Mouse (Mus musculus) lung, postnatal 36 days (tissue): ENCODE data around the gene Shf.

ENCODE experiments used
- DNase-seq: peaks from one replicate; pipeline ENCODE4 v3.0.0; 2022; ENCODE audit warnings: mixed read lengths

Gene Shf

DNA sequence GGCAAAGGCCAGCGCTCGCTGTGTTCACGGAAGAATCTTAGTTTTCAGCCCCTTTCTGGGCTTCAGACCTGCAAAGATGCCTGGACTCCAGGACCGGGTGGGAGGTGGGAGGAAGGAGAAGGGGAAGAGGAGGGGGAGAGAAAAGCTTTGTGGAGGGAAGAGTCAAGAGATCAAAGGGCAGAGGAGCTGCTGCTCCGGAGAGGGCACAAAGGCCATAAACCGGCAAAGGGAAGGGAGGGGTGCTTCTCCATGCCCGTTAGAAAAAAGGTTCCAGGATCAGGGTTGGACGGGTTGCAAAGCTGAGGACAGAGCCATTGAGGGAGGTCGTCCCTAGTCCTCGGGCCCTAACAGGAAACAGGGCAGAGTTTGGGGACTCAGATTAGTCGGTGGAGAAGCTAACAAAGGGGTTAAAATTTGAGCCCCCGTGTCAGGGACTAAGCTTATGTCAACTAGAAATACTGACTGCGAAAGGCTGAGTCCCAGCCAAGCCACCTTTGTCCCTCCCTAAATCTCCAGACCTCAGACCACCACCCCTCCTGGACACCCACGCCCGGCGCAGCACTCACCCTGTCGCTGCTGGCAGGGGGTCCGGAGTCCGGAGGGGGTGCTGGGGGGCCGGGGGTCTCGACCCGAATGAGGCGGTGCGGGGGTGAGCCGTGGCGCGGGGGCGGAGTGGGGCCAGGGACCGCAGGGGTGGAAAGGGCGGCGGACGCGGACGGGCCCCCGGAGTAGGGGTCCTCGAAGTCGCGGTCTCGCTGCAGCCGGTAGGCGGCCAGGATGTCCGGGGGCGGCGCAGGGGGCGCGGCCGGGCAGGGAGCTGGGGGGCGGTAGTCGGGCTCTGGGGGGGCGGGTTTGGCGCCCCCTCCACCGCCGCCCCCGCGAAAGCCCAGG is 636 bp downstream of the Shf start:
- DNase-seq, result peak; percentile 23

- no peak for DNase-seq
Observed at GRCm38 (mm10) chr2:122367701-122368080, 1.3 kb downstream of the Shf start.

DNA sequence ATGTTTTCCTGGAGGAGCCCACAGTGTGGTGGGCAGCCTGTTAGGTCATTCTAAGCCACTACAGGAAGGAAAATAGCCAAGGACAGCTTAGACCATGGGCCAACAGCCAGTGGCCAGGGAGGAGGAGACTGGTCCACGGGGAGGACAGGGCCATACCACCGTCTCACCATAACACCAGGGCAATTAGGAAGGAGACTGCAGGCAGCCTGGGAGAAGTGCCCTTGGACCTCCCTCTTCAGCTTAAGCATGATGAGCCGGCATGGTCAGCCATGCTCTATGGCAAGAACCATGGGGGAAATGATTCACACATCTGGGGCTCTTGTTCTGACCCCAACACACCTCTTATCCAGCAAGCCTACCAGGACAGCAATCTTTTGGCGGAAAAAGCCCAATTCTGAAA is 1.8 kb downstream of the Shf start:
- DNase-seq, result no peak

GRCm38 (mm10) chr2:122366706-122367105 is 2.3 kb downstream of the Shf start:
- no peak for DNase-seq

DNA sequence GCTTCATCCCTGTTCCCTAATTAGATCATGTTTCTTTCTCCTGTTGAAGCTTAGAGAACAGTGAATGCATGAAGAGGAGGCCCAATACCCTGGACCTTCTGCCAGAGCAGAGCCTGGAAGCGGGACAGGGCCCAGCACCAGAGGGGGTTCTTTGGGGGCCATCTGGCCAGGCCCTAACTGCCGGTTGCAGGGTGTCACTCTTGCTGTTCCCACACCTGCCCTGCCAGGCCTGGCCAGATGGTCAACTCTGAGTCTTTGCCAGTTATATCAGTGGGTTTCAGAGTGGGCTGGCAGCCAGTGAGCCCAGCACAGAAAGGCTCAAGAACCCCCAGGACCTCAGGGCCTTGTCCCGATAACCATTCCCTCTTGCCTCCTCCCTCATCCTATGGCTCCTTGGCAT is 2.9 kb downstream of the Shf start:
- no peak for DNase-seq

- no peak for DNase-seq
Observed at GRCm38 (mm10) chr2:122365244-122365866, 3.6 kb downstream of the Shf start.

DNA sequence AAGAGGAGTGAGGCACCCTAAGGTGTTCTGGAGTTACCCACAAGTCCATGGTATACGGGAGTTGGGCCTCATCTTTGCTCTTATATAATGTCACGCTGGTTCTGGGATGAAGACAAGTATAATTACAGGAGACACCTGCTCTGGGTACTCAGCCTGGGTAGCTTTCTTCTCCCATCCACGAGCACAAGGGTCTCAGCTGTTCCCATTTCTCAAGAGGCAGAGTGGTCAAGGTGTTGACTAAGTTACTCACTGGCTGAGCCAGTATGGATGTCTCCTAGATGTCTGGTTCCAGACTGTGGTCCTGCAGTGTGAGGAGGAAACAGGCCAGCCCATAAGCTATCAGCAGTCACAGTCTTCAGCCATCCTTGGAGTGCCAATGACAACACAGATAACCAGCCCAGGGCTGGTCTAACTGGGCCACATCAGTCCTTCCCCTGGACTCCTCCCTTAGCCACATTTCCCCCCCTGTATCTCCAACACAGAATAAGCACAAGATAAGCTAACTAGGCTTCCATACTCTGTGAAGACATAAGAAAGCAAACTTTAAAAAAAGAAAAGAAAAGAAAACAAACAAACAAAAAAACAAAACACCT is 4.5 kb downstream of the Shf start:
- DNase-seq, result no peak

GRCm38 (mm10) chr2:122362622-122363523 is 6.1 kb downstream of the Shf start:
- DNase-seq, result no peak

DNA sequence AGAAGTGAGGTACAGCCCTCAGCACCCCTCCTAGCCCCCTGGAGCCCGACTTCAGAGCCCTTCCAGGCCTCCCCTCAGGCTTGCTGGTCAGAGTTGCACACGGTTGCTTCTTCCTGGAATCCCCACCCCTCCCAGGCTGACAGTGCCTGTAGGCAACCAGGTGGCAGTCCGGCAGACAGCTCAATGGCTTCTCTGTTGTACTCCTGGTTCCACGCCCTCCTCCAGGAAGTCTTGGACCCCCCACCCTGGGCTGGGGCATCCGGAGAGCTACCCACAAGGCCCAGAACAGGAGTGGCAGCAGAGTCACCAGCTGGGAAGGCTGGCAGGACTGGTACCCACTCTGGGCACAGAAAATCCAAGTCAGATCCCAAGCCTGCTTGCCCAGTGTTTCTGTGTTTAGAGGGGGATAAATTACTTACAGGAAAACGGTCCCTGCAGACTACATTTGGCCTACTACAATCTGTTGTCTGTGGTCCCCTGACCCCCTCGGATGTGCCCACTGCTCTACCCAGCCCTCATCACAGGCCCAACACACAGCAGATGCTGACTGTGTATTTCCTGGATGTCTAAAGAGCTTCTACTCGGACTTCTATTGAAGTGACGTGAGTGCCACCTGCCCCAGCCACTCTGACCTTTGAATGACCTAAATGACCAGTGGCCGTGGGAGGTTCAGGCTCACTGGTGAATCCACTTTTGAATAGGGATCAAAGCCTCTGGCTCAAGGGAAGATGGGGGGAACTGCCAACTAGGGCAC is 6.9 kb downstream of the Shf start:
- DNase-seq, result no peak

- no peak for DNase-seq
Observed at GRCm38 (mm10) chr2:122361181-122361580, 7.8 kb downstream of the Shf start.

DNA sequence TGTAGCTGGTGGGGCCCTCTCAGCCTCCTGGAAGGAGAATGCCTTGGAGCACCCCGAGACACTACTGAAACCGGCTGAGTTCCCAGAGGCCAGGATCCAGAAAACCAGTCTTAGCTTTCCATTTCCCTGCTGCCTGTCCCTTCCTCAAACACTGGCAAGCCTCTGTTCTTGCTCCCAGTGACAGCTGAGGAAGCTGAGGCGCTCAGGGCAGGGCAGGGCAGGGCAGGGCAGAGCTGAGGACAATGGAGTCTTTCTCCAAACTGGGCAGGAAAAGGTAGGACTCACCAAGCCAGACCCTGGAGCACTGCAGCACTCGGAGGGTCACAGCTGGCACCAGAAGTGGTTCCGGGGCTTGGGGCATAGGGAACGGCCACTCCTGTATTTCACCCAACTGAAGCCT is 8.7 kb downstream of the Shf start:
- DNase-seq, result no peak

DNA sequence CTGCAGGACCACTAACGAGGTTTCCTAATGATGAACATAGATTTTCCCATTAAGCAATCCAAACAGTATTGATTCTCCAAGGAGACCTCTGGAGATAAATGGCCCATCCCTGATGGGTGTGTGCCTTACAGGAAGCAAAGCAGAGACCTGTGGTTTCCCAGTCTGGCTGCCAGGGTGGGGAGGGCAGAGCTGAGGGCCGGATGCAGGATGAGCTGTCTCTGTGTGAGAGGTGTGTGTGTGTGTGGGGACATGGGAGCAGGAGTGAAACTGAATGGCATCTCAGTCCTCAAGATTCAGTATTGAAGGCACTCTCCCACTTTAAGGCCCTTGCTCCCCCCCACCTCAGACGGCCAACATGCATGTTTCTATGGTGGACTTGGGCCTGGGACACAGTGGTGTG is 12.8 kb downstream of the Shf start:
- DNase-seq, result no peak

DNA sequence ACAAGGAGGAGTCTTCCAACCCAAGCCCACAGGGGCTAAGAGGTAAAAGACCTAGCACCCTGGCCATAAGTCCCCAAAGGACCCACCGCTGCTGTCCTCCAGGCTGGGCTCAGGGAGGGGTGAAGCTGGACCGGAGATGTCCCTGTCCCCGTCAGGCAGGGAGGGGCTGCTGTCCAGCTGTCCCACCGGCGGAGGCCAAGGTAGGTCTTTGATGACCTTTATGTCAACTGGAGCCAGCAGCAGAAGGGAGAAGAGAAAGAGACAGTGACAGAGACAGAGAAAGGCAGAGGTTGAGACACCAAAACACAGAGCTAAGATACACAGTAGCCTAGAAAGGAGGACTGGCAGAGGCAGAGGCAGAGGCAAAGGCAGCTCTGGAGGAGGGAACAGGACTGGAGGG is 13.6 kb downstream of the Shf start:
- DNase-seq, result no peak

DNA sequence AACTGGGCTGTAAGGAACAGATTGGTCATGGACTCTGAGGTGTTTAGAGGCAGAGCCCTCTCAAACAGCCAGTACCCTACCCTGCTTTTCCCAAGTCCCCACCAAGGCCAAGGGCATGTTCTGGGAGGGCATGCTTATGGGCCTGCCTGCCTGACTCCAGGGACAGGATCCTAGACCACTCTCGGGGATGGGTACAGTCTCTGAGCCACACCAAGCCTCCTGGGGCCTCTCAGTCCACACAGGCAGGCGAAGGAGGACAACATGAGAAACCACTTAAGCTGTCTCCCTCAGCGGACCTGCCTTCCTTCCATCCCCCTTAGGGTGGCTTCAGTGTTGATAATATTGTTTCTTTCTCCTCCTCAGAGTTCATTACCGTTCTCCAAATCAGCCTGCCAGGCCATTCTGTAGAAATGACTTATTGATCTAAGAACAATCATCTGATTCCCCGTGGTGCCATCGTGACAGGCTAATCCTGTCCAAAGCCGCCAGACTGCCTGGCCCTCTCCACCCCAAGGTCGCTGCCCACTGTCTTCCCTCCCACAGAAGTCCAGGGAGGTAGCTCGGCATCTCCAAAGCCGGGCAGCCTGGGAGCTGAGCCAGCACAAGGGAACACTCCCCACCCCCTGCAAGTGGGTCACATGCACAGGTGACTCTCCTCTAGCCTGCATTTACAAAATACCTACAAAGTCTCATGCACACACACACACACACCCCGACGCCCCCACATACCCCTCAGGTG is 14.6 kb downstream of the Shf start:
- no peak for DNase-seq

DNA sequence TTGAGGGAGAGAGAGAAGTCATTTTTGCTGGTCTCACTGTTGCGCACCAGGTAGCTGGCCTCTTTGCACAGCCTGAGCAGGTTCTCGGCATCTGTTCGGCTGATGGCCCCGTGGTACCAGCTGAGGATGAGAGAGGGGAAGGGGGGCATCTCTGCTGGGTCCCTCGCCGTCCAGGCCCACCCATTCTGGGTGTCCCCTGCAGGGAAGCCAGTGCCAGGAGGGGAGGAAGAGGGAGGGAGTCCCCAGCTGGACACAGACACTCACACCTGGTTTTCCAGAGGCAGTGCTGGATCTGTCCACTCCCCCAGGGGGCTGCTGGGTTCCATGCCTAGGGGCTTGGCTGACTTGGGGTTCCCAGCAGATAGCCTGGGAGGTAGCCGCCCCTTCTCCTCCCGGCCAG is 15.2 kb downstream of the Shf start:
- no peak for DNase-seq

- DNase-seq, result no peak
Observed at GRCm38 (mm10) chr2:122352992-122353391, 16.0 kb downstream of the Shf start.

- DNase-seq, result no peak
Observed at GRCm38 (mm10) chr2:122351931-122352329, 17.0 kb downstream of the Shf start.

DNA sequence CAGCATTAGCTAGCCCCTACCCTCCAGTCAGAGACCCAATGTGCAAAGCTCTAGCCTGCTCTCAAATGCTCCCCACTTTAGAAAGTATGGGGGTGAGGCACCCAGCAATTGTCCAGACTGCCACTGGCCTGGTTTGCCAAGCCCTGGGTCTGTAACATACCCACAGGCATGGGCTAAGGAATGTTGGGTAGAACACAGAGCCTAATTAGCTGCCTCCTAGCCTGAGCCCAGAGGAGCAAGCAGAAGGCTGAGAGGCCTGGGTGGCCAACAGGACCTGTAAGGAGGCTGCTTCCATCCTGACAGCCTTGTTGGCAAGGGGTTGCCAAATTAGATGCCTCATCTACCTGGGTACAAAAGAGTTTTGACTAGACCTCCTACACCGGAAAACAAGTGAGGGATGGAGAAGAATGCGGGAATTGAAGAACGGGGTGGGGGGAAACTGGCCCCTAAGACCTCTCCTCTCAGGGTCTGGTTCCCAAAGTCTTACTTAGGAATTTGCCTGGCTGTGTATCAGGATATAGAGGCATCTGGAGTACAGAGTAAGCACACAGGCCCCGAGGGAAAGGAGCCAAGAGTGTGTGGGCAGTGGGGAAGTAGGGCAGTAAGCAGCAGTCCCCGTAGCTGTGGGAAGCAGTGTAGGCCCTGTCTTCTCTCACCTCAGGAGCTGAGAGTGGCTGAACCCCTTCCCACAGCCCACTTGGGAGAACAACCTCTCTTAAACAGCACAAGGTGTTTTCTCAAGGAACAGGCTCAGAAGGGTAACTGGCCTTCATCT is 17.6 kb downstream of the Shf start:
- no peak for DNase-seq

DNA sequence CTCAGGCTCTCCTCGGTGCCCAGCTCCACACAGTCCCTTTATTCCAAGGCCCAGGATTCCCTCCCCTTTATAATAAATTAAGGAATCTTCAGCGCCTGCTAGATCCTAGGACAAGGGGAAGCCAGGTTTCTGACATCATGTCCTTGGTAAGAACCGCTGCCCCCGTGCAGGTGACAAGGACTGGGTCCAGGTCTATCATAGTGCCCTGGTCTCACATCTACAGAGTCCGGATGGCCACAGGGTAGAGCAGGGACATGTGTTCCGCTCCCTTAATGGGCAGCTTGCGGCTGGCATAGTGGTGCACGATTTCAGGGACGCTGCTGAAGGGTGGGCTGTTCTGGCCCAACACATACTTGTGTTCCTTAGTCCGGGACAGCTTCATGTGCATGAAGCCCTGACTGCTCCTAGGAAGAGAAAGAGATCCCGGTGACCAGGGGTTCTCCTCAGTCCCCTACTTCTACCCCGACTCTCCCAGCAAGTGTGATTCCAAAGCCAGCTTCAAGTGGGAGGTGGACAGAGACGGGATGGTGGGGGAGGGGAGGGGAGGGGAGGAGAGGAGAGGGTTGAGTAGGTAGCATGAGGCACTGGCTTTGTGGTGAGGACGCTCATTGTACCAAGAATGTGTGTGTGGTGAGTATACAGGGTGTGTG is 19.7 kb downstream of the Shf start:
- DNase-seq, result peak; percentile 24

DNA sequence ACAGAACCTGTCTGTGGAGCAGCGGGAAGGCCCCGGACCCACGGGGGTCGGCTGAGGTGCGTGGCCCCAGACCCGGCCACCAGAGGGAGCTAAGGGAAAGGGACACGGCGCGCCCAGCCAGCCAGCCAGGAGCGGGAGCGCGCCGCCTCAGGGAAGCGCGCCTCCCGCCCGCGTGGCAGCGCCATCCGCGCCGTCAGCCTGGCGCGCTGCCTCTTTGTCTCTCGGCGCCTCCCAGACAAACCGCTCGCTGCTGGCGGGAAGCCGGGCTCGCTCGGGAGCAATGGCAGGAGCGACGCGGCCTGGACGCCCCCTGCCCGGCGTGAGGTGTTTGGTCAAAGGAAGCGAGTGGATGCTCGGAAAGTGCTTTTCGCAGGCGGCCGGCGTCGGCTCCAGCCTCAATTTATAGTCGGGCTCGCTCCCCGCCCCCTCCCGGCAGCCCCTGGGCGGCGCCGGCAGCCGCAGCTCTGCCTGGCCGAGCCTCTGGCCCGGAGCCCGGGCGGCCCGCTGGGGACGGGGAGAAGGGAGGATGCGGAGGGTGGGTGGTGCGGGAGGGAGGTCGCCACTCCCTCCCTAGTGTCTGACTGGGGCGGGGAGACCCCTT is 20.3 kb downstream of the Shf start:
- DNase-seq, result peak; percentile 87
